Mouse (Mus musculus) yolk sac, embryonic 10.5 days (tissue): ENCODE data around the gene Olfr1393.
"Not testable (repeated sequence)": the region's sequence is repeated elsewhere in the genome, so short reads cannot be mapped to it uniquely, and the experiment has no call there.

ENCODE experiments used
- DNase-seq: peaks from one replicate; pipeline ENCODE4 v3.0.0-alpha.2; 2017; ENCODE audit warnings: low spot score

Gene Olfr1393

GRCm38 (mm10) chr11:49308547-49308946 lies 30.4 kb downstream of the Olfr1393 start:
- not testable (repeated sequence) for DNase-seq

- no peak for DNase-seq
Measured at GRCm38 (mm10) chr11:49322442-49322841, 44.3 kb downstream of the Olfr1393 start, which contains the start of gene Olfr1391. Gene Olfr1391 (plus strand): TSS chr11:49322742.

GRCm38 (mm10) chr11:49326726-49327125 lies 48.6 kb downstream of the Olfr1393 start:
- DNase-seq: no peak

- no peak for DNase-seq
Measured at GRCm38 (mm10) chr11:49329686-49330085, 51.6 kb downstream of the Olfr1393 start.
